Mouse (Mus musculus) ES-CJ7 (cell line): ENCODE data around the gene Sema6d.

Experiments
- DNase-seq: peaks from one replicate; pipeline ENCODE4 v3.0.0; 2011; ENCODE audit warnings: low read depth, low spot score

Sema6d gene

GRCm38 (mm10) chr2:124651146-124651545 is 561.4 kb downstream of the Sema6d start:
- DNase-seq, result no peak

GRCm38 (mm10) chr2:124653161-124653560 is 563.4 kb downstream of the Sema6d start:
- DNase-seq, result no peak

- DNase-seq, result no peak
Observed at GRCm38 (mm10) chr2:124657358-124657757, 567.6 kb downstream of the Sema6d start.

- DNase-seq, result no peak
Observed at GRCm38 (mm10) chr2:124658374-124658773, 568.6 kb downstream of the Sema6d start.

- no peak for DNase-seq
Observed at GRCm38 (mm10) chr2:124659601-124660000, 569.8 kb downstream of the Sema6d start.

- DNase-seq, result no peak
Observed at GRCm38 (mm10) chr2:124660686-124661085, 570.9 kb downstream of the Sema6d start.

GRCm38 (mm10) chr2:124661316-124661715 is 571.5 kb downstream of the Sema6d start:
- no peak for DNase-seq

- DNase-seq, result no peak
Observed at GRCm38 (mm10) chr2:124662257-124662656, 572.5 kb downstream of the Sema6d start.

- no peak for DNase-seq
Observed at GRCm38 (mm10) chr2:124664191-124664590, 574.4 kb downstream of the Sema6d start.

GRCm38 (mm10) chr2:124668431-124668830 is 578.7 kb downstream of the Sema6d start:
- no peak for DNase-seq

GRCm38 (mm10) chr2:124673117-124673516 is 583.3 kb downstream of the Sema6d start:
- DNase-seq, result no peak

- no peak for DNase-seq
Observed at GRCm38 (mm10) chr2:124684481-124684901, 594.7 kb downstream of the Sema6d start.

- no peak for DNase-seq
Observed at GRCm38 (mm10) chr2:124690372-124690771, 600.6 kb downstream of the Sema6d start.

GRCm38 (mm10) chr2:124702621-124703020 is 612.9 kb downstream of the Sema6d start:
- DNase-seq, result no peak

GRCm38 (mm10) chr2:124704922-124705321 is 615.2 kb downstream of the Sema6d start:
- no peak for DNase-seq

- DNase-seq, result no peak
Observed at GRCm38 (mm10) chr2:124705806-124706205, 616.0 kb downstream of the Sema6d start.

- no peak for DNase-seq
Observed at GRCm38 (mm10) chr2:124706896-124707295, 617.1 kb downstream of the Sema6d start.
